Mouse (Mus musculus) layer of hippocampus, adult 18-20 months (tissue): ENCODE data around the gene Etl4. TPM values are rescaled to one million over a fixed set of nuclear protein-coding genes. Genes with fewer than 3 reads are reported as not detected.

Experiments used
- DNase-seq, 2 experiments: peaks; one replicate each; pipeline ENCODE4 v3.0.0; 2022; ENCODE audit warnings: low spot score in 2 of 2
- total RNA-seq, 2 experiments: library from RNA; stranded (reverse); gene quantifications; 2 replicates each; pipeline ENCODE4 v1.2.3; 2021

The Etl4 gene
- total RNA-seq, 2 experiments from 2014 or later: 71.2 to 87.3 TPM

GRCm38 (mm10) chr2:20689389-20689788, 779.8 kb downstream of the Etl4 start:
- DNase-seq: no peak

GRCm38 (mm10) chr2:20692898-20693297, 783.3 kb downstream of the Etl4 start:
- DNase-seq: no peak

- no peak for DNase-seq
Measured at GRCm38 (mm10) chr2:20693772-20694171, 784.2 kb downstream of the Etl4 start.

- peak in 1 of 2 experiments; percentile 18 for DNase-seq
Measured at GRCm38 (mm10) chr2:20697719-20698118, 788.1 kb downstream of the Etl4 start.

- DNase-seq: no peak
Measured at GRCm38 (mm10) chr2:20705110-20705509, 795.5 kb downstream of the Etl4 start.

- no peak for DNase-seq
Measured at GRCm38 (mm10) chr2:20710589-20710988, 801.0 kb downstream of the Etl4 start.

GRCm38 (mm10) chr2:20711024-20711423, 801.4 kb downstream of the Etl4 start:
- DNase-seq: no peak

- DNase-seq: peak in 1 of 2 experiments; percentile 16
Measured at GRCm38 (mm10) chr2:20719105-20719504, 809.5 kb downstream of the Etl4 start.

GRCm38 (mm10) chr2:20721098-20721497, 811.5 kb downstream of the Etl4 start:
- no peak for DNase-seq

- DNase-seq: peak in 1 of 2 experiments; percentile 28
Measured at GRCm38 (mm10) chr2:20722165-20722991, 812.8 kb downstream of the Etl4 start.

- DNase-seq: no peak
Measured at GRCm38 (mm10) chr2:20723990-20724745, 814.6 kb downstream of the Etl4 start.

GRCm38 (mm10) chr2:20726974-20727373, 817.4 kb downstream of the Etl4 start:
- DNase-seq: no peak

- DNase-seq: no peak
Measured at GRCm38 (mm10) chr2:20727752-20728438, 818.3 kb downstream of the Etl4 start.

GRCm38 (mm10) chr2:20735444-20735843, 825.9 kb downstream of the Etl4 start:
- DNase-seq: no peak

GRCm38 (mm10) chr2:20736324-20737015, 826.9 kb downstream of the Etl4 start:
- no peak for DNase-seq

GRCm38 (mm10) chr2:20737112-20737808, 827.7 kb downstream of the Etl4 start:
- no peak for DNase-seq

- DNase-seq: no peak
Measured at GRCm38 (mm10) chr2:20737837-20738236, 828.3 kb downstream of the Etl4 start.

- no peak for DNase-seq
Measured at GRCm38 (mm10) chr2:20747723-20748122, 838.1 kb downstream of the Etl4 start.

- no peak for DNase-seq
Measured at GRCm38 (mm10) chr2:20748481-20748880, 838.9 kb downstream of the Etl4 start.

- DNase-seq: no peak
Measured at GRCm38 (mm10) chr2:20749687-20750086, 840.1 kb downstream of the Etl4 start.
